Mouse (Mus musculus) ovary, postnatal 10 days (tissue): ENCODE measurements around the gene Lyst.

Source experiments
- DNase-seq: peaks from one replicate; pipeline ENCODE4 v3.0.0; 2022; ENCODE audit warnings: low spot score

Lyst gene

DNA sequence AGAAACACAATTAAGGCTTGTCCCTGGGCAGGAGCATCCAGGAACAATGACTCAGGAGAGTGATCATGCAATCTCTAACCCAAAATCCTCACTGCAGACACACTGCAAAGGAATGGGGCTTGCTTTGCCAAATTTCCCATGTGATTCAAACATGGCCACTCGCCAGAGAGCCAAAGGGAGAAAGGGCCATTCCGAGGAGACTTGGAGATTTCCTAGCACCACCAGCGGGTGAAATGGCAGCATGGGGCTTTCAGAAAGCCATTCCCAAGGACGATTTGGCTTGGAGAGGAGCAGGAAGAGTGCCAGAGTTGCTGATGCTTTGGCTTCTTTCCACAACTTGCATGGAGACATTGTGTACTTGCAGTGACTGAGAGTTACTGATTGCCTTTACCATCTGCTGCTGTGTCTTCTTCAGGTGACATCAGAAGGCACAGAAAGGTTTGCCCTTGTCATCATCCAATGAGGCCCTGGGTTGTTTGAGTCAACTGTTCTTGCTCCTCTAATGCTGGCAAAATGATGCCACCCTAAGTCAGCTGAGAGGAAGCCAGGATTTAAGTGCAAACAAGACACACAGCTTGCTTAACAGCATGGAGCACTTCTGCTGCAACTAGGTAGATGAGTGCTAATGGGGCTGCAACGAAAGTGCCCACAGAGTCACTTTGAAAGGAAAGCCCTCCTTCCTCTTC is 16.5 kb upstream of the Lyst start:
- peak; percentile 55 for DNase-seq

DNA sequence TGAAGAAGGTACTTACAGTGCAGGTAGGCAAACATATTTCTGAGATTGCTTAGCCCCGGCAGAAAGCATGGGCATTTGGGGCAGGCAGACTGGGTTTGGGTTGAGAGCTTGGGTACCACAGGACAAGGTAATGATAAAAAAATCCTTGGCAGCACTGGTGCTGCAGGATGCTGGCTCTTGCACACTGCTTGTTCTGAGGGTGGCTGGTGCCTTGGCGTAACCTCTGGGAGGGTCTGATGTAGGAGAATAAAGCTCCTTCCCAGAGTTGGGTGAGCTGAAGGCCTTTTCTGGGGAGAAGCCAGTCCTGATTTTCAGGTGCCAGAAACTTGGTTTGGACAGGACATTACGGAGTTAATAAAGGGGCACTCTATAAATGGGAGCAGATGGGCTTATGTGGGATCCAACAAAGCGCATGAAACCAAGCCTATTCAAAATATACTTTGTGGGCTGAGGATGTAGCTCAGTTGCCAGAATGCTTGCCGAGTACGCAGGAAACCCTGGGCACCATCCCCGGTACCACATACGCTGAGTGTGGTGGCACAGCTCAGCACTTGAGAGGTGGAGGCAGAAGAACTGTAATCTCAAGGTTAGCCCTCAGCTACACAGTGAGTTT is 15.8 kb upstream of the Lyst start:
- DNase-seq, result no peak

DNA sequence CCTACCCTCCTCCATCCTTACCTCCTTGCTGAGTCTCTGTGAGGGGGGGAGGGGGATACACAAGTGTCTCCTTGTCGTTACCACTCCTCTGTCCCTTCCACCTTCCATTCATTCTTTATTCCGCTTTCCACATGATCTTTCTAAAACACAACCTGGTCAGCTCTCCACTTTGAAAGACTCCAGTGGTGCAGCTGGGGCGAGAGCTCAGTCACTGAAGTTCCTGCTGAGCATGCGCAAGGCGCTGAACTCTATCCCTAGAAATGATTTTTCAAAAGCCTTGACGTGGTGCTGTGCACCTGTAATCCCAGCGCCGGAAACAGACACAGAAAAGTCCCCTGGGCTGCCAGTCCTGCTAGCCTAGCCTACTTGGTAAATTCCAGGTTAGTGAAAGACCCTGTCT is 15.1 kb upstream of the Lyst start:
- DNase-seq, result no peak

DNA sequence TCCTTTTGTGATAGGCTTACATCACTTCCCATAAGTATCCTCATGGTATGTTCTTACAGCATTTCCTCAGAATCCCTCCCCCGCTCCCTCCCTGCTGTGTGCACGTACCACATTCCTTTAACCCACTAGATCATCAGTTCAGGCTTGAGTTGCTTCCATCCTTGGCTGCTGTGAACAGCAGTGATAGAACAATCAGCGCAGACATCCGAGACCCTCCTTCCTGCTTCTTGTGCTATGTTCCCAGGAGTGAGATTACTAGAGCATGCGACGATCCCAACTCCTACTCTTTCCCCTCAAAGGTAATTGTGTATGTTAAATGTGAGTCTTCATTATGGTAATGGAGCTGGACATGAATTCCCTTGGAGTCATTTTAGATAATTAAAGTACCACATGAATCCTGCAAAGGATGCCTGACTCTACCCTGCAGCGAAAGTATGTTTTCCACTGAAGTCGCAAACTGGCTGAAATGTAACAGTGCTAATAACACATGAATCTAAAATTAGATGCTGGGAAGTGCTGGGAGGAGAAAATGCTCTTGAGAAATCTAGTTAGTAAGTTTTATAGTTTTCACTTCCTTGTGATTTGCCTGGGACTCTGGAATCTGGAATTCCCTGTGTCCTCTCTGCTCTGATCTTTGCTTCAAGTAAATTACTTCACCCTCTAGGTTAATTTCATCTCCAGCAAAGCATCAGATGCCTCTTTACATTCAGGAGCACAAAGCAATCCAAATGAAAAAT is 13.6 kb upstream of the Lyst start:
- DNase-seq, result no peak

DNA sequence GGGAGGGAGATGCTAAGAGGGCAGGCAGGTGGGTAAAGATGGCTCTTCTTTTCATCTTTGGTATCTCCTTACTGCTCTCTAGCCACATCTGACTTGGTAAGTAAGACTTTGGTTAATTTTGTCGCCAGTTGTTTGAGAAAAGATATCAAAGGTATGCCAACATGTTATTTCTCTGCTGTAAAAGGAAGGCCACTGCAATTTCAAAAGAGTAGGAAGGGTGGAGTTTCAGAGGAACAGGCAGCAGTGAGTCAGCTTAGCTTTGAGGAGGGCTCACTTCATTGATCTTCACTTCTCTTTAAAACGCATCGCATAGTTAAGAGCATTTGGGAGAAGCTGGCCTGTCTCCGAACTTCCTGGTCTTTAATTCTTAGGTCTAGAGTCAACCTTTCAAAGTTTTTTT is 8.2 kb upstream of the Lyst start:
- DNase-seq, result no peak

GRCm38 (mm10) chr13:13583473-13583872 is 6.7 kb upstream of the Lyst start:
- no peak for DNase-seq

GRCm38 (mm10) chr13:13587653-13588184 is 2.5 kb upstream of the Lyst start:
- DNase-seq, result no peak

DNA sequence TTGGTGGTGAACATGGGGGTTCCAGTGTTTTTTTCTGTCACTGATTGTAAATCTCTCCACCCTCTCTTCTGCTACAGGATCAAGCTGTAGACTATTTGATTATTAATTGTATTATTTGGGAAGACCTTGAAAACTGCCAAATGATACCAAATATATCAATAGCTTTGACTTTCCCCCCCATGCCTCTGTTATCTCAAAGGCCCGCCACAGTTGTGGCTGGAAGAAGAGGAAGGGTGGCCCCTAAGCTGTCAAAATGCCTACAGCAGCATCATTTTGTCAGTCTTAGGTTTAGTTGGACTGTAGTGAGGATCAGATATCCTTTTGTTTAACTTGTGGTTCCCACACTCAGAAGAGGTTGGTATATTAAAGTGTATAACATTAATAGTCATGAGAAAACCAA is 1.7 kb upstream of the Lyst start:
- DNase-seq, result no peak

- DNase-seq, result no peak
Measured at GRCm38 (mm10) chr13:13589032-13589431, 1.2 kb upstream of the Lyst start.

DNA sequence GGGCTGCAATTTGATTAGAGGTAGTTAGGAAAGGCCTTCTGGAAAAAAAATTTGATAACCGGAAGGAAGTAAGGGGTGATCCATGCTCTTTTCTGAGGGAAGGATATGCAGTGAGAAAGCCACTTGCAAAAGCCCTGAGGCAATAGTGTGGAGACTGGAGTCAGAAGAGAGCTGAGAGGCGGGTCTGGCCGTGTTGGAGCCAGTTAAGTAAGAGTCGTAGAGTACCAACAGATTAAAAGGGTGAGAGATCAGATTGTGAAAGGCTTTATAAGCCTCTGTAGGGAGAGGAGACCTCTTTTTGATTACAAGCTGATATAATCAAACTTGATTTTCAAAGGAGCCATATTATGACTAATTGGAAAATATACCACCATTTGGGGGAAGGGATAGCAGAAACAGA is 1.7 kb downstream of the Lyst start:
- DNase-seq, result no peak

DNA sequence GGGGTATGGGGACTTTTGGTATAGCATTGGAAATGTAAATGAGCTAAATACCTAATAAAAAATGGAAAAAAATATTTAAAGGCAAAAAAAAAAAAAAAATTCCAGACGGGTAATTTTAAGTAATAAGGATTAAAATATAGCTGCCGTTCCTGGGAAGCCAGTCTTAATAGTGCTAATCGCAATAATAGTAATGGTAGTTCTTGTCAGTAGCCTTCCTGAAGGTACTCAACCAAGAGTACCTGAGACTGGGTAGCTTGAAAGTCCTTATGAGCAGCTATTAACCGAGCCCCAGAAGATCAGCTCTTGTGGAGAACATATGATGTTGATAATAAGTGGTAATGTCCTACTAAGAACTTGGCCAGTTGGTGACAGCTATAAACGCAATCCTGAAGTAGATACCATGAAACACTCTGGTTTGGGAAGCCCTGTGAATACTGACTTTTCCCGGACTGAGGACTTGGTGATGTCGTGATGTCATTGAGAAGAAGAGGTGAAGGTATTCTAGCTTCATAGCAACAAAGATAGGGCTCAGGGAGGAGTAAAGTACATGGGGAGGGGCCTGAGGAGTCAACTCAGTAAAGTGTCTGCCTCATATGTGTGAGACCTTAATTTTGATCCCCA is 6.3 kb downstream of the Lyst start:
- DNase-seq, result no peak

GRCm38 (mm10) chr13:13597896-13598295 is 7.7 kb downstream of the Lyst start:
- no peak for DNase-seq

DNA sequence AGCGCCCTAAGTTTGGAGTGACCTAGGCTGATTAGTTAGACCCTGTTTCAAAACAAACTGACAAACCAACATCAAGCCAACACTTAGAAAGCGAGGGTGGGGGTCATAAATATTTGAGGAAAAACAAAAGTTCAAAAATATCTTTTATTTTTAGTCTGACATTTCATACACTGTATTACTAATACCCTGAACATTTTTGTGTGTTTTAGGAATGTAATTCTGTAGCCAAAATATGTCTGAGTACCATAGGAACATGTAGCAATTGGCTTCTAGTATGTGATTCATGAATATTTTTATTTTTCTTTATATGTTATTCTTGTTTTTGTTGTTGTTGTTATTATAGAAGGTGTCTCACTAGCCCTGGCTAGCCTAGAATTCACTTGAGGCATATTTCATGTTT is 11.2 kb downstream of the Lyst start:
- DNase-seq, result no peak

DNA sequence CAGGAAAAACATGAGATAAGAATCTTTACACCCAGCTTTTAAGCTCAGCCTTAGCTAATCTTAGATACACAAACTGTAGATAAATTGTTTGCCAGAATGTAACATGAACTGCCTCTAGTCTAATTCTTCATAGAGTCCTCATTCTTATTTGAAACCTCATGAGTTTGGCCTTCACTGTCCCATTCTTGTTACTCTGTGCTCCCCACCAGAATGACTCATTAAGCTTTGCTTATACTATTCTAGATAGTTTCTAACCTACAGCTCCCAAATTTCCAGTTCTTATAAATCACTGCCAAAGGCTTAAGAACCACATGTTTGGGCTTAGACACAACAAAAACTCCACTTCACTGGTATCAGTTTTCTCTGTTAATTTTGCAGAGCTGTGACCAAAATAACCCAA is 16.0 kb downstream of the Lyst start:
- no peak for DNase-seq

DNA sequence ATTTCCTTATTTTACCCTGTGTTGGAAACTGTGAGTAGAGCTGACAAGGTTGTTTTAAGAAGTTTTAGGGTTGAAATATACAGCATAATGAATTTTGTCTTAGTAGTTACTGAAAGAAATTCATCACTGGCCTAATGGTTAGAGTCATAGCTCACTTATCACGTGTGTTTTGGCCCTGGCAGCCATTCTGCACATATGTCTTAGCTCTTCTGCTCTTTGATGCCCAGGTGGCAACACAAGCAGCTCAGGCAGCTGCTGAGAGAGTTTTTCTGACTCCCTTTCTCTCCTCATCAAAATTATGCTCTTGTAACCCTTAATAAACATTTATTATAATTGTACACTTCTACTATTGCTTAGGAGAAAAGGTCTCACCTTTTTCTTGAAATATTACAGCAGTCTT is 18.1 kb downstream of the Lyst start:
- DNase-seq, result no peak

DNA sequence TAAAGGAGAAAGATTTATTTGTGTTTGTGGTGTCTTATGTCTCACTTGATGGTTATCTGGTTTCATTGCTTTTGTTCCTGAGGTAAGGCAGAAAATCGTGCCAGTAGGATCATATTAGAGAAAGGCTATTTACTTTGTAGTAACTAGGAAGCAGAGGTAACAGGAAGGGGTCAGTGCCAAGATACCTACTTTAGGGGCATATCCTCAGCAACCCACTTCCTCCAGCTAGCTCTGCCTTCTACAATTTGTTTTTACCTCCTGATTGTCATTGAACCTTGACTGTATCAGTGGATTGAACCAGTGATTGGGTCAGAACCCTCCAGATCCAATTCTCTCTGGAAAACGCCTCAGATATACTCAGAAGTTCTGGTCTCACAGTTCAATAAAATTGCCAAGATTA is 19.5 kb downstream of the Lyst start:
- no peak for DNase-seq

- no peak for DNase-seq
Measured at GRCm38 (mm10) chr13:13612882-13613281, 22.7 kb downstream of the Lyst start.

DNA sequence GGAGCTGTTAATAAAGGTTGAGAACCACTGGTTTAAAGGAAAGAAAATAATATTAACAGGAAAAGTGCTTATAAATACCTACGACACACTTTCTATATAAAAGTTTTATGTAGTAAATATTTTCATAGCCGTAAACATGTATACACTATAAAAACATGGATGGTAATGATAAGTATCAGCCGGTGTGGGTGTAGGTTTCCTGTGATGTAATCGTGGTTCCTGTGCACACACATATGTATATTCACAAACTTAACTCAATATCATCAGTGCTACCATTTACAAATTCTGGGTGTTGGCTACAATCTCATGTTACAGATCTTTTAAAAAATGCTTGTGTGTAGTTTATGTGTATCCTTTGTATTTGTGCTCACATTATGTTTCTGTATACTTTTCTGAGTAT is 24.0 kb downstream of the Lyst start:
- no peak for DNase-seq

GRCm38 (mm10) chr13:13621456-13621855 is 31.3 kb downstream of the Lyst start:
- no peak for DNase-seq

- DNase-seq, result no peak
Measured at GRCm38 (mm10) chr13:13622565-13622964, 32.4 kb downstream of the Lyst start.

GRCm38 (mm10) chr13:13633746-13634145 is 43.5 kb downstream of the Lyst start:
- DNase-seq, result no peak

GRCm38 (mm10) chr13:13634706-13635105 is 44.5 kb downstream of the Lyst start:
- no peak for DNase-seq

GRCm38 (mm10) chr13:13635224-13635623 is 45.0 kb downstream of the Lyst start:
- DNase-seq, result no peak
